Mouse (Mus musculus) embryonic facial prominence, embryonic 11.5 days (tissue): ENCODE data around the gene Bcl2a1d. TPM values are rescaled to one million over a fixed set of nuclear protein-coding genes. Genes with fewer than 3 reads are reported as not detected.
"Not testable (repeated sequence)": the region's sequence is repeated elsewhere in the genome, so short reads cannot be mapped to it uniquely, and the experiment has no call there.

Experiments
- ATAC-seq: fragments of 200-750 bp; cut with Nextera tagmentation; replicated peaks from 2 replicates; pipeline ENCODE4 v1.8.0; 2017; ENCODE audit warnings: low read depth; ENCODE audit not compliant: insufficient number of reproducible peaks, low FRiP score, low TSS enrichment
- DNase-seq: peaks from one replicate; pipeline ENCODE4 v3.0.0-alpha.2; 2015; ENCODE audit warnings: low spot score
- H3K27ac ChIP-seq: fragments of 300-500 bp; sonication (generic); replicated peaks from 2 replicates; pipeline ENCODE4 v1.5.1; 2014; ENCODE audit warnings: mild to moderate bottlenecking, low read depth, low read length, control low read depth
- H3K27me3 ChIP-seq: fragments of 300-500 bp; sonication (generic); 2 replicates; pipeline ENCODE4 v1.6.1; 2014; ENCODE audit warnings: mild to moderate bottlenecking, low read length, moderate library complexity, mixed read lengths; ENCODE audit not compliant: control insufficient read depth, insufficient read depth
- H3K36me3 ChIP-seq: fragments of 300-500 bp; sonication (generic); replicated peaks from 2 replicates; pipeline ENCODE4 v1.6.1; 2014; ENCODE audit warnings: low read depth, mild to moderate bottlenecking, low read length, moderate library complexity, mixed read lengths; ENCODE audit not compliant: control insufficient read depth, insufficient read depth
- H3K4me1 ChIP-seq: fragments of 300-500 bp; sonication (generic); 2 replicates; pipeline ENCODE4 v1.6.1; 2014; ENCODE audit warnings: low read length, mixed read lengths; ENCODE audit not compliant: control insufficient read depth, insufficient read depth
- H3K4me2 ChIP-seq: fragments of 300-500 bp; sonication (generic); 2 replicates; pipeline ENCODE4 v1.6.1; 2014; ENCODE audit warnings: low read depth, mild to moderate bottlenecking, control low read depth, low read length, moderate library complexity
- H3K4me3 ChIP-seq: fragments of 300-500 bp; sonication (generic); 2 replicates; pipeline ENCODE4 v1.5.1; 2014; ENCODE audit warnings: low read depth, low read length, control low read depth
- H3K9ac ChIP-seq: fragments of 300-500 bp; sonication (generic); replicated peaks from 2 replicates; pipeline ENCODE4 v1.6.1; 2014; ENCODE audit warnings: mild to moderate bottlenecking, control low read depth, low read length
- H3K9me3 ChIP-seq: fragments of 300-500 bp; sonication (generic); replicated peaks from 2 replicates; pipeline ENCODE4 v1.6.1; 2016; ENCODE audit warnings: mild to moderate bottlenecking, low read length, inconsistent platforms, mixed read lengths; ENCODE audit not compliant: control insufficient read depth
- WGBS: fragments of 180-500 bp; shearing (Covaris S2); extraction: QIAGEN DNeasy Blood & Tissue Kit; methylation state at CpG from one replicate; pipeline ENCODE4 v1.1.7; 2014; 5-methylcytosine and 5-hydroxymethylcytosine counted together
- polyA plus RNA-seq: library from polyadenylated mRNA; unstranded; fragments of >200 nt; fragmentation: Nextera tagmentation; extraction: Ambion mirVana; gene quantifications from 2 replicates; pipeline ENCODE4 v1.2.1, GENCODE M21; 2014

Bcl2a1d gene
- polyA plus RNA-seq, 1 experiment from 2014 or later: not detected

- not testable (repeated sequence) for H3K4me2 ChIP-seq, H3K36me3 ChIP-seq, ATAC-seq, H3K27me3 ChIP-seq, H3K4me1 ChIP-seq, H3K4me3 ChIP-seq, DNase-seq, H3K27ac ChIP-seq, H3K9me3 ChIP-seq, H3K9ac ChIP-seq
- 95% methylated on average over 4 of the region's 5 CpGs for WGBS
Measured at GRCm38 (mm10) chr9:88710910-88711438, 20.7 kb downstream of the Bcl2a1d start.

GRCm38 (mm10) chr9:88710439-88710838, 21.3 kb downstream of the Bcl2a1d start:
- not testable (repeated sequence) for H3K36me3 ChIP-seq, H3K27ac ChIP-seq, H3K27me3 ChIP-seq, H3K9ac ChIP-seq, H3K4me1 ChIP-seq, H3K4me2 ChIP-seq, ATAC-seq, H3K9me3 ChIP-seq, H3K4me3 ChIP-seq, DNase-seq
- 85% methylated on average over 2 of the region's 2 CpGs for WGBS

GRCm38 (mm10) chr9:88709794-88710193, 21.9 kb downstream of the Bcl2a1d start:
- not testable (repeated sequence) for H3K36me3 ChIP-seq, ATAC-seq, H3K27me3 ChIP-seq, H3K4me1 ChIP-seq, DNase-seq, H3K4me2 ChIP-seq, H3K4me3 ChIP-seq, H3K9ac ChIP-seq, H3K9me3 ChIP-seq, H3K27ac ChIP-seq
- 87% methylated on average over 5 of the region's 5 CpGs for WGBS

GRCm38 (mm10) chr9:88709304-88709703, 22.4 kb downstream of the Bcl2a1d start:
- WGBS: 84% methylated on average over 6 of the region's 6 CpGs
- no peak overlapping the region for H3K4me3 ChIP-seq

GRCm38 (mm10) chr9:88706700-88707099, 25.0 kb downstream of the Bcl2a1d start:
- no peak overlapping the region for H3K4me2 ChIP-seq
- H3K9ac ChIP-seq: no peak overlapping the region
- no peaks in the 10 kb centered on the region for H3K9me3 ChIP-seq
- ATAC-seq (no peak), DNase-seq (no peak)
- WGBS: 62% methylated on average over 4 of the region's 4 CpGs
- no peaks in the 10 kb centered on the region for H3K27me3 ChIP-seq
- no peak overlapping the region for H3K27ac ChIP-seq
- no peaks in the 10 kb centered on the region for H3K4me1 ChIP-seq
- no peak overlapping the region for H3K4me3 ChIP-seq
- no peaks in the 10 kb centered on the region for H3K36me3 ChIP-seq

More at GRCm38 (mm10) chr9:88709304-88709703, 22.4 kb downstream of the Bcl2a1d start:
- Histone ChIP-seq H3K27ac (no peak overlapping the region), H3K9me3 (no peaks in the 10 kb centered on the region), H3K27me3 (no peaks in the 10 kb centered on the region), H3K4me1 (no peaks in the 10 kb centered on the region), H3K36me3 (no peaks in the 10 kb centered on the region), H3K9ac (no peak overlapping the region), H3K4me2 (no peak overlapping the region)
- ATAC-seq (no peak), DNase-seq (no peak)

GRCm38 (mm10) chr9:88705157-88705556, 26.6 kb downstream of the Bcl2a1d start:
- WGBS: 81% methylated on average over 8 of the region's 8 CpGs

GRCm38 (mm10) chr9:88698746-88699145, 33.0 kb downstream of the Bcl2a1d start:
- no CpG with 5 or more reads among the region's 2 CpGs for WGBS
- not testable (repeated sequence) for H3K27ac ChIP-seq, H3K9me3 ChIP-seq, H3K4me2 ChIP-seq, ATAC-seq, H3K27me3 ChIP-seq, H3K9ac ChIP-seq, H3K36me3 ChIP-seq, H3K4me3 ChIP-seq, DNase-seq, H3K4me1 ChIP-seq

More at GRCm38 (mm10) chr9:88705157-88705556, 26.6 kb downstream of the Bcl2a1d start:
- not testable (repeated sequence) for H3K27me3 ChIP-seq, H3K4me1 ChIP-seq, H3K27ac ChIP-seq, DNase-seq, ATAC-seq, H3K4me3 ChIP-seq, H3K9ac ChIP-seq, H3K36me3 ChIP-seq, H3K9me3 ChIP-seq, H3K4me2 ChIP-seq

- not testable (repeated sequence) for H3K4me2 ChIP-seq, H3K36me3 ChIP-seq, H3K9me3 ChIP-seq, H3K4me3 ChIP-seq, ATAC-seq, H3K9ac ChIP-seq, H3K4me1 ChIP-seq, H3K27ac ChIP-seq, H3K27me3 ChIP-seq, DNase-seq
- 92% methylated on average over 2 of the region's 2 CpGs for WGBS
Measured at GRCm38 (mm10) chr9:88691307-88691706, 40.4 kb downstream of the Bcl2a1d start.
